Mouse (Mus musculus): ENCODE measurements around the gene Dnttip2. TPM values are rescaled to one million over a fixed set of nuclear protein-coding genes. Genes with fewer than 3 reads are reported as not detected.
A peak's percentile ranks its signal among the peaks of the same experiment; 100 is the strongest.

Gene Dnttip2
- polyA plus RNA-seq, 1 experiment from 2014 or later, result 62.9 TPM

DNA sequence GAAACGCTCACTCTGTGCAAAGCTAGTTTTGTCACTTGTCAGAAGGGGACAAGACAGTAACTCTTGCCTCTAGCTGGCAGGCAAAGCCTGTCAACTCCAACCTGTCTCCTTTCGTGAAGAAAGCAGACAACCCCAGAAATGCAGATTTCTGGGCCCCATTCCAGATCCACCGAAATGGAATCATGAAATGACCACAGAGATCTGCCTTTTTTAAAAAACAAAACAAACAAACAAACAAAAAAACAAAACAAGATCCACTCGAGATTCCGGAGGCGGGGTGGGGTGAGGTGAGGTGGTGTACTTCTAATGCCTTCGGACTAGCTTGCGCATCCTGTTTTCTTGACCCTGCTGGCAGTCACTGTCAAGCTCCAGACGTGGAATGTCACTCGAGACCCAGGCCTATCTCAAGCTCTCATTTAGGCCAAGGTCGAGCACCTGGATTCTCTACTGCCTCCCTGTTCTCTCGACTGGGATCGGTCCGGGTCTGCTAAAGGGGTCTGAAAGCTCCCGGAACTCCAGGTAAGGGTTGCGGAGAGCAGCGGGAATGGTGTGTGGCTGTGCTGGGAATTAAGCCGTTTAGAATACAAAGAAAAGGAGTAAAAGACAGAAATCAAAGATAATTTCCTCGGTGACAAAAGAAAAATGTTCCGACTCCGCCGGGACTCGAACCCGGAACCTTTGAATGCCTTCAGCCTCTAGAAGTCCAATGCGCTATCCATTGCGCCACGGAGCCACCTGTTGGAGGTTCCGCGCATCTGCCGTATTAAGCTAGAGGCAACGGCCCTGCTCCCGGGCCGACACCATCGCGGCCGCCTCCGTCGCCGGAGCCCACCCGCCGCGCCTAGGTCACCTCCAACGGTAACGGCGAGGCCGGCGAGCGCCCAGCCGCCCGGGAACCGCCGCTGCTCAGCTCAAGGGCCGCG, 18.4 kb downstream of the Dnttip2 start:
- peak overlapping the region; percentile 76 for H3K4me2 ChIP-seq (replicated peaks)
- H3K27ac ChIP-seq, result peak overlapping the region; percentile 100
- ATAC-seq, result peak; percentile 49
- H3K4me1 ChIP-seq (replicated peaks), result peaks cover 51% of the 10 kb centered on the region
- no peaks in the 10 kb centered on the region for H3K9me3 ChIP-seq
- peak overlapping the region; percentile 83 for H3K4me3 ChIP-seq (replicated peaks)
- WGBS, result 7% methylated on average over 45 of the region's 54 CpGs
- H3K9ac ChIP-seq (replicated peaks), result peak overlapping the region; percentile 93
- no peaks in the 10 kb centered on the region for H3K27me3 ChIP-seq
- no peaks in the 10 kb centered on the region for H3K36me3 ChIP-seq

DNA sequence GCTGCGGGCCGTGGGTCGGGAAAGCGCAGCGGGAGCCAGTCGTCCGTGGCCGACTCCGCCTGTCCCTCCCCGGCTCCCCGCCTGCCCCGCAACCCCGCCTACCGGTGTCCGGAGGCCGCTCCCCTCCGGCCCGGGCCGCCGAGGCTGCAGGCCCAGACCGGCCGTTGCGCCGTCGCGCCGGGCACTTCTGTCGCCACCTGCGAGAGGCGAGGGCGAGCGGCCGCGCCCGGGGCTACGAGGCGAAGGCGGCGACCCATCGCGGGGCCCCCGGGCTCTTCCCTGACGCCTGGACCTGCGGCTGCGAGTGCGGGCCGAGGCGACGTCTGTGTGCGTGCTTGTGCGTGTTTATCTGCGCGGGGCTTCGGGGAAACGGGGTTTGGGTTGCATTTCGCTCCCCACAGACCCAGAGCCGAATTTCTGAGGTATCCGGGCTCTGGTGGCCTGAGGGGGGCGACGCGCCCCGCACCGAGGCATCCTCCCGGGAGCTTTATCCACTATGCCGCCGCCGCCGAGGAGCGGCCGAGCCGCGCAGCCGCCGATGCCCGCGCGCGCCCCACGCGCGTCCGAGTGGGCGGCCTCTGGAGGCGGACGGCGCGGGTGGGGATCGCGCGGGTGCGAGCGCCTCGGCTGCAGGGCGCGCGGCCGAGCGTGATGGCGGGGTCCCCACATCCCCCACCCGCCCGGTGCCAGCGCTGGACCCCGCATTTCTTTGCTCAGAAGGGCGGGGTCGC, 19.2 kb downstream of the Dnttip2 start:
- Histone ChIP-seq H3K4me3 (replicated peaks) (peak overlapping the region; percentile 83), H3K27me3 (no peaks in the 10 kb centered on the region), H3K36me3 (no peaks in the 10 kb centered on the region), H3K9me3 (no peaks in the 10 kb centered on the region), H3K4me1 (replicated peaks) (peaks cover 54% of the 10 kb centered on the region), H3K9ac (replicated peaks) (peak overlapping the region; percentile 93), H3K4me2 (replicated peaks) (peak overlapping the region; percentile 76), H3K27ac (peak overlapping the region; percentile 100)
- ATAC-seq, result peak; percentile 60
- WGBS, result under 1% methylated on average over 88 of the region's 105 CpGs

DNA sequence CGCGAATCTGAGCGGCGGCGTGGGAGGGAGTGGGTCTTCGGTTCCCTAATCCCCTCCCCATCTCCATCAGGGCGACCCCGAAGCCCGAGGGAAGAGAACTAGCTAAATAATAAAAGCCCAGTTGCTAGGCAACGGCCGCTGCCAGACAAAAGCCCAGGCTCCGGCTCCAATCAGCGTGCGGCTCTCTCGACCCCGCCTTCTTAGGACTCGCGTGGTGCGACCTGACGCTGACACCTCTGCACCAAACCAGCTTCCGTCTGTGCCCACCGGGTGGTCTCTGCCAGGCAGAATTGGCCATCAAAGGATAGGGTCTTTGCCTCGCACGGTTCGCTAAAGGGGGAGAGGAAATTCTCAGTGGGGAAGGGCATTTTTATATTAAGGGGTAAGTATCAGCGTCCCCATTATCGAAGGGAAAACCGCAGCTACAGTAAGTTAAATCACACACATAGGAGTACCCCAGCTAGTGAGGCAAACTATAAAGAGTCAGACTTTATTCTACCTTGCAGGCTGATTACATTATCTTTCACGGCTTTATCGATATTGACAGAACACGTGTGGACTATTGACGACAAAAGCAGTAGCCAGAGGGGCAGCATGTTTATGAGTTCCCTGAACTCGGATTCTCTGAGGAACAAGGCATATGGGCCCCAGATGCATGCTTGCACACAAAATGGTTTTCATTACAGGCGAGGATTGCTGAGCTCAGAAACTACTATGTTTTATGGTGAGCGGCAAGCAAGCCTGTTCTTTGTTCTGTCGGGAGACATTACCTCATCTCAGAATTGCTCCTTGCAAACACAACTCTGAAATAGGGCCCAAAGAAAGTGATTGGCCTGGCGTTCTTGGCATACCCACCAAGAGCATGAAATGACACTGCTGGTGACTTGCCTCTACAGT, 20.0 kb downstream of the Dnttip2 start, which contains the start of gene Bcar3:
Bcar3 (plus strand) TSS at position 183 of the 897 bp plus-strand sequence.
- Histone ChIP-seq H3K36me3 (no peaks in the 10 kb centered on the region), H3K9ac (replicated peaks) (peak within 1 kb of the TSS; percentile 93), H3K4me3 (replicated peaks) (peak within 1 kb of the TSS; percentile 83), H3K4me1 (replicated peaks) (peaks cover 62% of the 10 kb centered on the region), H3K27me3 (no peaks in the 10 kb centered on the region), H3K9me3 (no peaks in the 10 kb centered on the region), H3K4me2 (replicated peaks) (peak within 1 kb of the TSS; percentile 76), H3K27ac (peak within 1 kb of the TSS; percentile 100)
- ATAC-seq, result peak; percentile 89
- 3% methylated on average over 37 of the region's 37 CpGs for WGBS

DNA sequence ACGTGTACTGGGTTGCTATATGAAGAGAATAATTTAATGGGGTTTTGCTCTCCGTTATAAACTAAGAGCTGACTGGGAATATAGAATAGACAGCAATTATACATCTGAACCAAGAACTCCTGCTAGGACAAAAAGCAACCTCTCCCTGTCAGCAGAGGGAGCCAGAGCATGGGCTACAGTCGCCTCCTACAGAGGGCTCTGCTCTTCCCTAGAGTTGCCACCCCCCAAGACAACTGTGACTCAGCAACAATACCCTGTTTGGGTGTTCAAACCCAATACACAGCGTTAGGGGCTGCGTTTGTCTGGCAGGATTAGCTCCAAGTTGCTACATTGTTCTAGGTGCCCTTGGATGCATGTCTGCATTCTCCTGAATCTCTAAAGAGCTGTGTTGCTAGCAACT, 21.3 kb downstream of the Dnttip2 start:
- H3K36me3 ChIP-seq, result no peaks in the 10 kb centered on the region
- no peak overlapping the region for H3K4me3 ChIP-seq (replicated peaks)
- peaks cover 60% of the 10 kb centered on the region for H3K4me1 ChIP-seq (replicated peaks)
- H3K4me2 ChIP-seq (replicated peaks), result no peak overlapping the region
- H3K27me3 ChIP-seq, result no peaks in the 10 kb centered on the region
- H3K9me3 ChIP-seq, result no peaks in the 10 kb centered on the region
- H3K9ac ChIP-seq (replicated peaks), result no peak overlapping the region
- 12% methylated on average over 5 of the region's 5 CpGs for WGBS
- ATAC-seq, result no peak
- H3K27ac ChIP-seq, result peak overlapping the region; percentile 100

DNA sequence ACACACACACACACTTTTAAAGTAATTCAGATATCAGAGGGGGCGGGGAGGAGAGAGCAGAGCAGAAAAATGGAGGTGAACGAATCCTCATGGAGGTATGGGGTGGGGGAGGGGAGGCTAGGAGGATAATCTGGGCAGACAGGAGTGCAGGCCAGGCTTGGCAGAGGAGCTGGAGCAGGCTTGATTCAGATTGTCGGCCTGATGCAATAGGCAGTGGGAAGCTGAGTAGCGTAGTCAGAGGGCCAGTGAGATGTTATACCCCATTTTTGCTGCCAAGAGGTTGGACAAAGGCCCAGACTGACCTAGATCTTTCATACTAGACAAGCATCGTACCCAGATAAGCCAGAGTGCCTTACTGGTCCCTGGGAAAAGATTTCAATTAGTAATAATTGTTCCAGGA, 22.8 kb downstream of the Dnttip2 start:
- Histone ChIP-seq H3K36me3 (no peaks in the 10 kb centered on the region), H3K9ac (replicated peaks) (no peak overlapping the region), H3K9me3 (no peaks in the 10 kb centered on the region), H3K27me3 (no peaks in the 10 kb centered on the region), H3K27ac (no peak overlapping the region), H3K4me2 (replicated peaks) (no peak overlapping the region), H3K4me1 (replicated peaks) (peaks cover 51% of the 10 kb centered on the region), H3K4me3 (replicated peaks) (no peak overlapping the region)
- WGBS, result 53% methylated on average over 5 of the region's 5 CpGs
- no peak for ATAC-seq

DNA sequence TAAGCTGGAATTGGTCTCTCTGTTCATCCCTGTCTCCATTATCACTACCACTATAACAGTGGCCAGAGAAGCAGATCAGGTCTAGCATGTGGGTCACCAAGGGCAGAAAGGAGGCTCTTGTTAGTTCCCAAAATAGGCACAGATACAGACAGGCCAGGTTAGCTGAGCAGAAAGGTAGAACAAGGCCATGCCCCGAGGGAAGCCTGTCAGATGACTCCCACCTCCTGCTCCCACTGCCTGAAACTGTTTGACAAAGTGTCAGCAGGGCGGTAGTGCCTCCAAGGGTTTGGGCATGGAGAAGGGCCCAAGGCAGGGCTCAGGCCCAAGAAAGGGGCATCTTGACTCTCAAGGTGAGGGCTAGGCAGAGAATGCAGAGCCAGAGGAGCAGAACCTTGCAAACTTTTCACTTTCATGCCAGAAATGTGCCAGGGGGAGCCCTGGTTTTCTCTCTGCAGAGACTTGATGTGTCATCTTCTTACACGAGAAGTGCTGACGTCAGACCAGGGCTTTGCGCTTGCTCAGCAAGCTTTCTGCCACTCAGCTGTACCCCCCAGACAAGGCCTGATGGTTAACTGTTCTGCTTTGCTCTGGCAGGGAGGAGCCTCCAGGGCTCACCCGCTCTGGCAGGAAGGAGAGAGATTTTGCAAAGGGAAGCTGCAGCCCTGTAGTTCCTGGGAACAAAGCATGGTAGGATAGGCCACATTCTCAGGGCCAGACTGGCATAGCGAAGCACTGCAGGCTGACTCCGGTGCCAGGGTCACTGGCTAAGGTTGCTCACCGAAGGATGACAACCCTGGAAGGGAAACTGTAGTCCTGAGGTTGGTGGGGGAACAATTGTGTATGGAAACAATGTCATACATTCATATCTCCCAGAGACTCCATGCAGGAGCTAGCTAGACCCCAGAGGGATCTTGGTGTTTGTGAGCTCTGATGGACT, 27.1 kb downstream of the Dnttip2 start:
- no peak overlapping the region for H3K4me2 ChIP-seq (replicated peaks)
- no peaks in the 10 kb centered on the region for H3K9me3 ChIP-seq
- H3K27me3 ChIP-seq, result 0 out of 2 replicates have a peak, but pooled peaks cover under 1% of the 10 kb centered on the region
- no peaks in the 10 kb centered on the region for H3K36me3 ChIP-seq
- 0 out of 2 replicates have a peak overlapping the region, but pooled peaks have one; percentile 9 for H3K27ac ChIP-seq
- WGBS, result 68% methylated on average over 9 of the region's 9 CpGs
- peaks cover 28% of the 10 kb centered on the region for H3K4me1 ChIP-seq (replicated peaks)
- 0 out of 2 replicates have a peak, but pooled peaks have one; percentile 17 for ATAC-seq
- H3K4me3 ChIP-seq (replicated peaks), result no peak overlapping the region
- no peak overlapping the region for H3K9ac ChIP-seq (replicated peaks)

DNA sequence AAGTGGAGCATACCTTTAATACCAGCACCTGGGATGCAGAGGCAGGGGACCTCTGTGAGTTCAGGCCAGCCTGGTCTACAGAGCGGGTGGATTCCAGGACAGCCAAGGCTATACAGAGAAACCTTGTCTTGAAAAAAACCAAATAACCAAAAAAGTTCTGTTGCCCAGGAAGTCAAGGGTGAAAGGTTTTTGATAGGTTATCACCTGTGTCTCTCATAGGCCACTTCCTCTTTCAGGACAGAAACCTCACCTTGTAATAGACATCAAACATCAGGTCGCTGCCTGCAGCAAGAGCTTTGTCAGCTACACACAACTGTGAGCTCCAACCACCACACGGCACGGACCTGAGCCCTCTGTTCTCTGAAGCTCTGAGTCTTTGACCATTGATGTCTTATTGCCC, 30.4 kb downstream of the Dnttip2 start:
- Histone ChIP-seq H3K4me1 (replicated peaks) (peaks cover 7% of the 10 kb centered on the region; the same call in 1 of the 2 replicates), H3K4me3 (replicated peaks) (no peak overlapping the region), H3K27me3 (0 out of 2 replicates have a peak, but pooled peaks cover 2% of the 10 kb centered on the region), H3K27ac (no peak overlapping the region), H3K9ac (replicated peaks) (no peak overlapping the region), H3K9me3 (no peaks in the 10 kb centered on the region), H3K4me2 (replicated peaks) (no peak overlapping the region), H3K36me3 (no peaks in the 10 kb centered on the region)
- ATAC-seq, result no peak
- 72% methylated on average over 4 of the region's 4 CpGs for WGBS

DNA sequence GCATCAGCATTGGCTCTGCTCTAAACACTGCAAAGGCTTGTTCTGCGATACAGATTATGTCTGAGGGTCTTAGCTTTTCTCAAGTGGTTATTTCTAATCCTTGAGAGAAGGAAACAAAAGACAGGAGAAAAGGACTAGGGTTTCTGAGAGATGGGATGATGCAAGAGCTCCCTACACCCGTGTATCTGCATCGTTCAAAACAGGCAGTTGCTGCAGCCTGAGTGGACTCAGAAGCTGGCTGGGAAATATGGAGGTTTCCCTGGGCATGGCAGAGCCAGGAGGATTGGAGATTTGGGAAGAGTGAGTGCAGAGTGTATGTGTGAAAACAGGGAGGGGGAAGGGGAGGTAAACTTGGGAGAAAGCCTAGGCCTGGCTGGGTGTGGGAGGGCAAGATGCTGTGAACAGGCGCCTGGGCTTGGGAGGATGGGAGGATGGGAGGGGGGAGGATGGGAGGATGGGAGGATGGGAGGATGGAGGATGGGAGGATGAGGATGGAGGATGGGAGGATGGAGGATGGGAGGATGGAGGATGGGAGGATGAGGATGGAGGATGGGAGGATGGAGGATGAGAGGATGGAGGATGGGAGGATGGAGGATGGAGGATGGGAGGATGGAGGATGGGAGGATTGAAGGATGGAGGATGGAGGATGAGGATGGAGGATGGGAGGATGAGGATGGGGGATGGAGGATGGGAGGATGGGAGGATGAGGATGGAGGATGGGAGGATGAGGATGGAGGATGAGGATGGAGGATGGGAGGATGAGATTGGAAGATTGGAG, 33.9 kb downstream of the Dnttip2 start:
- Histone ChIP-seq H3K27ac (no peak overlapping the region), H3K27me3 (0 out of 2 replicates have a peak, but pooled peaks cover 5% of the 10 kb centered on the region), H3K36me3 (no peaks in the 10 kb centered on the region), H3K4me1 (replicated peaks) (no peaks in the 10 kb centered on the region), H3K4me2 (replicated peaks) (no peak overlapping the region), H3K4me3 (replicated peaks) (no peak overlapping the region), H3K9ac (replicated peaks) (no peak overlapping the region), H3K9me3 (no peaks in the 10 kb centered on the region)
- 53% methylated on average over 4 of the region's 4 CpGs for WGBS
- peak; percentile 37; the same call in 1 of the 2 replicates for ATAC-seq

DNA sequence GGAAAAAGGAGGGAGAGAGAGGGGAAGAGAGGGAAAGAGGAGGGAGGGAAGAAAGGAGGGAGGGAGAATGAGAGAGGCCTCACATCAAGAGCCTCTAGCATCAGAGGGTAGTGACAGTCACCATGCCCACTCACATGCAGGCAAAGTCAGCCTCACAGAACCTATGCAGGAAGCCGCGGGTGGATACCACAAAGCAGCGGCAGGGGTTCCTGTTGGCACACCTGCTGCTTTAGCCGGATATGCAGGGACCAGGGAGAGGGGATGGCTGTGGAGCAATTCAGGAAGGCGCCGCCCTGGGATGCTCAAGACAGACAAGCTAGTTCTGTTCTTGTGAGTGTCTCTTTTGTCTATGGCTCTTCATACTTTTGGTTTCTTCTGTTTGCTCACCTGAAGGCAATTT, 34.8 kb downstream of the Dnttip2 start:
- WGBS, result 37% methylated on average over 6 of the region's 6 CpGs
- Histone ChIP-seq H3K4me3 (replicated peaks) (no peak overlapping the region), H3K4me2 (replicated peaks) (no peak overlapping the region), H3K36me3 (no peaks in the 10 kb centered on the region), H3K27ac (no peak overlapping the region), H3K4me1 (replicated peaks) (no peaks in the 10 kb centered on the region), H3K9me3 (no peaks in the 10 kb centered on the region), H3K27me3 (0 out of 2 replicates have a peak, but pooled peaks cover 6% of the 10 kb centered on the region), H3K9ac (replicated peaks) (no peak overlapping the region)
- ATAC-seq, result no peak

DNA sequence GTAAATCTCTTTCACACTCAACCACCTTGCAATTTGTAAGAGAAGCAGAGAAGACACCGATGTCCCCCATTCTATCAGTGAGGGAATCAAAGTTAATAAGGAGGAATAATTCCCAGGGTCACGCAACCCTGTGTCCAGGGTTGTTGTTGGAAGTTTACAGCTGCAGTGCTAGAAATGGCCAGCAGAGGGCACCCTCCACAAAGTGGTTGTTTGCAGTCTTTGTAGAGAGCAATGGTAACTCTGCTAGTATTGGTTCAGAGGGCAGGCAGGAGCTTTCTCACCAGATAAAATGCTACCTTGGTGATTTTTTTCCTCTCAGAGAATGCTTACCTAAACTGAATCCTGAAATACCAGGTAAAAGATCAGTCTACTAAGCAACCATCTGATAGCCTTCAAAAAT, 37.9 kb downstream of the Dnttip2 start:
- Histone ChIP-seq H3K9me3 (no peaks in the 10 kb centered on the region), H3K27me3 (0 out of 2 replicates have a peak, but pooled peaks cover 4% of the 10 kb centered on the region), H3K4me3 (replicated peaks) (no peak overlapping the region), H3K9ac (replicated peaks) (no peak overlapping the region), H3K27ac (no peak overlapping the region), H3K4me2 (replicated peaks) (no peak overlapping the region), H3K4me1 (replicated peaks) (peaks cover 11% of the 10 kb centered on the region; the same call in 1 of the 2 replicates), H3K36me3 (no peaks in the 10 kb centered on the region)
- WGBS, result 15% methylated on average over 2 of the region's 2 CpGs
- ATAC-seq, result 0 out of 2 replicates have a peak, but pooled peaks have one; percentile 28
